In the genomic region with DNA sequence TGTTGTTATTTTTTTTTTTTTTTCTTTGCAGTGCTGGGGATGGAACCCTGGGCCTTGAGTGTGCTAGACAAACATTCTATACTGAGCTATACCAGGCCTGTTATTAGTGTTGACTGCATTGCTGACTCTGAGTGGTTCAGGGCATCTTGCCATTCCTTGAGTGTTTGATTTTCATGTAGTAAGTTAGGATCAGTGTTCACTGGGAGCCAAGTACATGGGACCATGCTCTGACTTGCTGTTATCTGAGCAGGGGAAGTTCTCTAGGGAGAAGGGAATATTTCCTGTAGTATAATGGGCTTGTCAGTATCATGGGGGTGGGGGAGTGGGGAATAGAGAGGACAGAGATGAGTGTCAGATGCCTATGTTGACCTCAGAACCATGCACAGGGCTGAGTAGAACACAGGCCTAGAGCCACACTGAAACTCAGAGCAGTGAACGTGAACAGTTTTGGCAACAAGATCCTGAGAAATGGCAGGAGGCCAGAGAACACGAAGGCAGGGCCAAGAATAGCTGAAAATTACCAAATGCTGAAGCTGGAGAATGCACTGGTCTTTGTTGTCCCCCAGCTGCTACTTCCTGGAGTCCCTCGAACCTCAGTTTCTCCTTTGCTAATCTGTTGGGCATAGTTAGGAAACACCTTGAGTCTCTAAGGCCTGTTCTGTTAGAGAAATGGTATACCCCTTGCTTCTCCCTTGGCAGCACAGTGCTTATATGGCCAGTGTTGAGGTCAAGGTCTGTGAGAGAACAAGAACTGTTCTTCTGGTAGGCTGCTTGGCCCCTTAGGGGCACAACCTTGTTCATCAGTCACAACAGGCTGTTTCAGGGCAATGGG, we compare ENCODE assay signal across 8 mouse cellular contexts. TPM values are rescaled to one million over a fixed set of nuclear protein-coding genes. Genes with fewer than 3 reads are reported as not detected.
DNase-seq lines count a peak whose midpoint lies in the region; ATAC-seq lines count a peak whose summit lies in the region.

No protein-coding gene starts in this region.

- 11% methylated on average over 3 of the region's 3 CpGs for WGBS in heart, embryonic 13.5 days
- 7% methylated on average over 3 of the region's 3 CpGs for WGBS in lung, embryonic 15.5 days

- peak overlapping the region; percentile 22 for H3K4me2 ChIP-seq in heart, embryonic 13.5 days
- peak overlapping the region; percentile 28; the same call in 1 of the 2 replicates for H3K4me2 ChIP-seq in lung, embryonic 15.5 days

- H3K27ac ChIP-seq in heart, embryonic 13.5 days (replicated peaks) = peak overlapping the region; percentile 96
- H3K27ac ChIP-seq in lung, embryonic 15.5 days = peak overlapping the region; percentile 94

- H3K27me3 ChIP-seq in heart, embryonic 13.5 days (replicated peaks) = no peaks in the 10 kb centered on the region
- H3K27me3 ChIP-seq in lung, embryonic 15.5 days = no peaks in the 10 kb centered on the region

- peak; percentile 63 for ATAC-seq in heart, embryonic 13.5 days (ENCODE audit: extremely low read depth, insufficient number of reproducible peaks, low FRiP score, low TSS enrichment)
- ATAC-seq in lung, embryonic 15.5 days (ENCODE audit: borderline replicate concordance, extremely low read depth, low FRiP score, low TSS enrichment) = peak; percentile 95

- no peaks in the 10 kb centered on the region for H3K9me3 ChIP-seq in heart, embryonic 13.5 days
- H3K9me3 ChIP-seq in lung, embryonic 15.5 days = no peaks in the 10 kb centered on the region

- H3K4me1 ChIP-seq in heart, embryonic 13.5 days = peaks cover 73% of the 10 kb centered on the region
- peaks cover 49% of the 10 kb centered on the region for H3K4me1 ChIP-seq in lung, embryonic 15.5 days

- H3K4me3 ChIP-seq in heart, embryonic 13.5 days = no peak overlapping the region
- no peak overlapping the region for H3K4me3 ChIP-seq in lung, embryonic 15.5 days

- H3K36me3 ChIP-seq in heart, embryonic 13.5 days = peaks cover 27% of the 10 kb centered on the region
- peaks cover 13% of the 10 kb centered on the region for H3K36me3 ChIP-seq in lung, embryonic 15.5 days

- H3K9ac ChIP-seq in heart, embryonic 13.5 days = no peak overlapping the region
- no peak overlapping the region for H3K9ac ChIP-seq in lung, embryonic 15.5 days

- DNase-seq in 3T3-L1 (ENCODE audit: low read depth, low spot score) = peak; percentile 70
- DNase-seq in adrenal gland, adult 2 months = peak; percentile 85
- peak; percentile 45 for DNase-seq in fat pad, adult 2 months (ENCODE audit: extremely low read depth, low read depth, low spot score)
- DNase-seq in layer of hippocampus, adult 18-20 months (ENCODE audit: low spot score in 2 of 2) = peak; percentile 83 to 91
- DNase-seq in telencephalon, adult 2 months (ENCODE audit: low read depth, low spot score) = peak; percentile 51
- DNase-seq in embryo, embryonic 9.5 days (ENCODE audit: extremely low spot score) = no peak

RNA-seq across cellular contexts. Expression of gene Dgkd, which starts 26.6 kb away (rescaled TPM):
- 10 to 100 TPM; 49.1 to 66.7 TPM for total RNA-seq in adrenal gland, adult 2 months (2021)
- polyA plus RNA-seq in adrenal gland, adult 2 months (2012; rRNA removed) = 15.2 and 16.7 TPM in 2 replicates
- polyA plus RNA-seq in heart, embryonic 13.5 days (2015; fragmentation: Nextera tagmentation; extraction: Ambion mirVana) = 20.0 and 20.4 TPM in 2 replicates
- 100 to 1,000 TPM in 1 of 2 experiments, 10 to 100 TPM in 1; 92.0 to 100 TPM for total RNA-seq in layer of hippocampus, adult 18-20 months (2021)
- polyA plus RNA-seq in lung, embryonic 15.5 days (2015; fragmentation: Nextera tagmentation; extraction: Ambion mirVana) = 29.6 and 33.5 TPM in 2 replicates
